Mouse (Mus musculus) kidney, adult 2 months (tissue): ENCODE measurements around the gene Ndufa10.

ENCODE experiments used
- CTCF ChIP-seq: fragments of 200-500 bp; conservative IDR thresholded peaks from 2 replicates; pipeline ENCODE4 v1.5.1; 2011; ENCODE audit warnings: low read depth, mild to moderate bottlenecking, control low read depth, low read length, moderate library complexity, mixed read lengths; ENCODE audit not compliant: insufficient read depth, insufficient read length
- POLR2A ChIP-seq: fragments of 200-500 bp; IDR thresholded peaks from one replicate; pipeline ENCODE4 v1.6.1; 2011; ENCODE audit warnings: low read depth, low read length, control low read depth

GRCm38 (mm10) chr1:92515390-92515789 lies 41.7 kb upstream of the Ndufa10 start:
- TF ChIP-seq CTCF (no peak), POLR2A (no peak)
